Mouse (Mus musculus): ENCODE results near the gene Mrpl18. TPM values are rescaled to one million over a fixed set of nuclear protein-coding genes. Genes with fewer than 3 reads are reported as not detected.

The Mrpl18 gene
- total and polyA plus RNA-seq, 3 experiments: 202 to 257 TPM; not detected in 1

GRCm38 (mm10) chr17:12880178-12880577 lies 36.0 kb downstream of the Mrpl18 start:
- H3K79me2 ChIP-seq (ENCODE audit: control insufficient read depth, insufficient read depth, low read length, poor library complexity): no peaks in the 10 kb centered on the region
- no peak overlapping the region for H3K27ac ChIP-seq (ENCODE audit: control insufficient read depth, low read depth, low read length)
- H3K4me1 ChIP-seq (ENCODE audit: control insufficient read depth in 1 of 2, insufficient read depth in 2 of 2, low read length in 2 of 2): peaks cover 0 to 4% of the 10 kb centered on the region in 2 experiments; a peak in 1 of 4 replicates
- H3K9me3 ChIP-seq (replicated peaks; ENCODE audit: insufficient read depth, low read length): no peaks in the 10 kb centered on the region
- TF ChIP-seq E2F4 (IDR thresholded peaks at IDR 0.05; ENCODE audit: borderline replicate concordance, low read depth, low read length): no peak
- TF ChIP-seq POLR2AphosphoS2 (IDR thresholded peaks at IDR 0.05; ENCODE audit: low read length): no peak
- peak; percentile 59 for TF ChIP-seq ZC3H11A (IDR thresholded peaks at IDR 0.05; ENCODE audit: low read depth, low read length)
- TF ChIP-seq CHD2 (IDR thresholded peaks at IDR 0.05; ENCODE audit: low read length): no peak
- TF ChIP-seq MAX (IDR thresholded peaks at IDR 0.05; ENCODE audit: low read length): no peak
- TF ChIP-seq EP300 (IDR thresholded peaks at IDR 0.05; ENCODE audit: low read depth in 1 of 2, low read length in 2 of 2): no peak
- no peak for TF ChIP-seq TCF12 (IDR thresholded peaks at IDR 0.05; ENCODE audit: low read depth, low read length)
- TF ChIP-seq MEF2A (IDR thresholded peaks at IDR 0.05; ENCODE audit: extremely low read depth, insufficient replicate concordance, low read depth, low read length, poor library complexity, severe bottlenecking): no peak
- no peak for TF ChIP-seq TAL1 (IDR thresholded peaks at IDR 0.05; ENCODE audit: low read length)
- TF ChIP-seq NRF1 (IDR thresholded peaks at IDR 0.05; ENCODE audit: insufficient read depth, low read depth, low read length, poor library complexity, severe bottlenecking): no peak
- TF ChIP-seq MAZ (IDR thresholded peaks at IDR 0.05; ENCODE audit: low read depth, low read length): no peak
- no peak for TF ChIP-seq UBTF (IDR thresholded peaks at IDR 0.05; ENCODE audit: borderline replicate concordance, insufficient read depth, low read depth, low read length)
- TF ChIP-seq POLR2AphosphoS5 (IDR thresholded peaks at IDR 0.05; ENCODE audit: borderline replicate concordance, low read depth, low read length): no peak
- no peak for TF ChIP-seq MAFK (IDR thresholded peaks at IDR 0.05; ENCODE audit: borderline replicate concordance, low read depth, low read length)
- no peak for TF ChIP-seq USF1 (IDR thresholded peaks at IDR 0.05; ENCODE audit: low read depth, low read length)
- TF ChIP-seq ZMIZ1 (IDR thresholded peaks at IDR 0.05; ENCODE audit: low read depth, low read length): no peak
- TF ChIP-seq JUND (IDR thresholded peaks at IDR 0.05; ENCODE audit: low read depth, low read length): no peak
- no peak for TF ChIP-seq ELF1 (IDR thresholded peaks at IDR 0.05; ENCODE audit: low read depth, low read length)
- no peak for TF ChIP-seq SIN3A (IDR thresholded peaks at IDR 0.05; ENCODE audit: low read length)
- TF ChIP-seq RCOR1 (IDR thresholded peaks at IDR 0.05; ENCODE audit: low read depth, low read length): no peak
- peak; percentile 74 for TF ChIP-seq SMC3 (IDR thresholded peaks at IDR 0.05; ENCODE audit: low read depth, low read length)
- no peak for TF ChIP-seq GABPA (IDR thresholded peaks at IDR 0.05; ENCODE audit: low read depth, low read length)
- TF ChIP-seq HCFC1 (IDR thresholded peaks at IDR 0.05; ENCODE audit: low read depth, low read length): no peak
- TF ChIP-seq KAT2A (conservative IDR thresholded peaks at IDR 0.05; ENCODE audit: low read depth, low read length): no peak
- no peak for TF ChIP-seq ZKSCAN1 (IDR thresholded peaks at IDR 0.05; ENCODE audit: low read depth, low read length)
- TF ChIP-seq GATA1 (IDR thresholded peaks at IDR 0.05; ENCODE audit: low read depth, low read length): no peak
- TF ChIP-seq POLR2A (IDR thresholded peaks at IDR 0.05; ENCODE audit: control insufficient read depth in 1 of 2, insufficient read depth in 1 of 2, low read depth in 1 of 2, low read length in 2 of 2, poor library complexity in 1 of 2): no peak
- TF ChIP-seq RAD21 (IDR thresholded peaks at IDR 0.05; ENCODE audit: low read depth, low read length): peak; percentile 90
- no peak for TF ChIP-seq ETS1 (IDR thresholded peaks at IDR 0.05; ENCODE audit: low read depth, low read length)
- TF ChIP-seq CTCF (IDR thresholded peaks at IDR 0.05 in 2 of 3, conservative IDR thresholded peaks at IDR 0.05 in 1 of 3; ENCODE audit: control insufficient read depth in 1 of 3, insufficient read depth in 1 of 3, low read depth in 2 of 3, low read length in 3 of 3, poor library complexity in 1 of 3, severe bottlenecking in 1 of 3): peak; percentile 73 to 94 (median 78)
- no peak for TF ChIP-seq MYB (IDR thresholded peaks at IDR 0.05; ENCODE audit: low read depth, low read length)
- H3K36me3 ChIP-seq (ENCODE audit: control insufficient read depth in 1 of 2, insufficient read depth in 2 of 2, low read length in 2 of 2): peaks cover 0 to 2% of the 10 kb centered on the region in 2 experiments; a peak in 1 of 4 replicates
- H3K9ac ChIP-seq (ENCODE audit: control insufficient read depth, low read depth, low read length, poor library complexity, severe bottlenecking): no peak overlapping the region
- H3K27me3 ChIP-seq (ENCODE audit: control insufficient read depth in 1 of 2, insufficient read depth in 2 of 2, low read length in 2 of 2): no peaks in the 10 kb centered on the region
- peak; percentile 86 for DNase-seq (ENCODE audit: low read depth, low spot score)
- H3K4me3 ChIP-seq (ENCODE audit: control insufficient read depth in 1 of 2, insufficient read depth in 1 of 2, low read depth in 2 of 2, low read length in 2 of 2): no peak overlapping the region

Measured in MEL (cell line).